Mouse (Mus musculus) testis, postnatal 10 days (tissue): ENCODE data around the gene Olfr282.

Experiments used
- DNase-seq: peaks from one replicate; pipeline ENCODE4 v3.0.0; 2021; ENCODE audit warnings: low spot score

Gene Olfr282

DNA sequence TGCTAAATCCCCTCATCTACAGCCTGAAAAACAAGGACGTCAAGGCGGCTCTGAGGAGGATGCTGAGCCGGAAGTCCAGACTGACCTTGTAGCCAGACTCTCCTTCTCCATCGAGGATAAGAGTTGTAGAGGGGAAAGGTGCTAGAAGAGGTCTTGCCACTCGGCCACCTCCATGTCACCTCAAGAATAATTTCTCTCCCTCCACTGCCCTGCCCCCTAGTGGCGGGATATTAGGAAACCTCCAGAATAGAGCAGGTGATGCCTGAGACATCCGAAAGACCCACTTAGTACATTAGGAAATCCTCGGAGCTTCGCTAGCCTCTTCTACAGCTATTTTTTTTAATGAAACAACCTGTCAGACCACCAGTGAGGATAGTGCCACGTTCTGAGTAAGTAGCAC lies 44.4 kb downstream of the Olfr282 start:
- peak; percentile 82 for DNase-seq

DNA sequence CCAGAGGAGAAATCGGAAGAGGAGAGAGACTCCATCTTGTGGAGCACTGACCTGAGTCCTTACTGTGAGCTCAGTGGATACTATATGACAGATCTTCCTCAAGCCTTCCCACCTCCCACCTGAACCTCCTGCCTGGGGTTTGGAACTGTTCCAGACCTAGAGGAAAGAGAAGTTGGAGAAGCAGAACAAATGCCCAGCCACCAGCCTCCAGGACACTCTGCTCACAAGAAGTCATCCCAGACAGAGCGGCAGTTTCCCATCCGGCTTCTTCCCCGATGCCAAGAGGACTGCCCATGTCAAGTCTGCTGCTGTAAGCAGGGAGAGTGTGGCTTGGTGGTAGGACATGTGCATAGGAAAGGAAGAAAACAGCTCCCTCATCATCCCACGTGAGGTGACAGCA lies 45.3 kb downstream of the Olfr282 start:
- no peak for DNase-seq

DNA sequence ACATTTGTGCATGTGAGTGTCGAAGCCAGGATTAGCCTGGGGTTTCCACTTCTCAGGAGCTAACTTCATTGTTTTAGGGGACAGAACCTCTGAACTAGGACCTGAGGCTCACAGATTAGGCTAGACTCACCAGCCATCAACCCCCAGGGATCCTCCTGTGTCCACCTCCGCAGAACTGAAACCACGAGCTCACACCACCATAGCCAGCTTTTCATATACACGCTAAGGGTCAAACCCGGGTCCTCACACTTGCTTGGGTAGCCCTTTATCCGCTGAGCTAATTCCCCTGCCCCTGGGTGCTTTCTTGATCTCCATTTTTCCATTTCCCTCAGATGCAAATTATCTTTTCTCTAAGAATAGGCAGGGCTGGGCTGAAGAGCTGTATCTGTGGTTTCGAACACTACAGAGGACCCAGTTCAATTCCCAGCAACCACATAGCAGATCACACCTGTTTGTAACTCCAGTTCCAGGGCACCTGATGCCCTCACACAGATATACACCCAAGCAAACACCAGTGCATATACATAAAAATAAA lies 48.6 kb downstream of the Olfr282 start:
- DNase-seq, result no peak

DNA sequence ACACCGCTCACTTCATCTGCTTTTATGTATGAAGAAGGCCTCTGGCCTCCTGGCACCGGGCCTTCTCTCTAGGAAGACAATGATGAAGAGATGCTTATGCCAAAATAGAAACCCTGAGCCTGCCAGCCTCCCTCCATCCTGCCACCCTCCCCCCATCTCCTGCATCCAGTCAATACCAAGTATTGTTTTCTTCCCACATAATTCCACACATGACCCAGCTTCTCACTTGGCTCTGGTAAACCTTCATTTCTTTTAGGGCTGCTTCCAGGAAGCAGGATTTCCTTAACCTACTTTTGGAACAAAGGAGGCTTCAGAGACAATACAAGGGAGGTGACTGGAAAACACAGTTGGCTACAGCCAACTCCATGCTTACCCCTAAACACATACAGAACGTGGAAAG lies 51.7 kb downstream of the Olfr282 start, which contains the start of gene Lalba:
Lalba (minus strand) TSS at position 21 of the 400 bp plus-strand sequence.
- no peak for DNase-seq

DNA sequence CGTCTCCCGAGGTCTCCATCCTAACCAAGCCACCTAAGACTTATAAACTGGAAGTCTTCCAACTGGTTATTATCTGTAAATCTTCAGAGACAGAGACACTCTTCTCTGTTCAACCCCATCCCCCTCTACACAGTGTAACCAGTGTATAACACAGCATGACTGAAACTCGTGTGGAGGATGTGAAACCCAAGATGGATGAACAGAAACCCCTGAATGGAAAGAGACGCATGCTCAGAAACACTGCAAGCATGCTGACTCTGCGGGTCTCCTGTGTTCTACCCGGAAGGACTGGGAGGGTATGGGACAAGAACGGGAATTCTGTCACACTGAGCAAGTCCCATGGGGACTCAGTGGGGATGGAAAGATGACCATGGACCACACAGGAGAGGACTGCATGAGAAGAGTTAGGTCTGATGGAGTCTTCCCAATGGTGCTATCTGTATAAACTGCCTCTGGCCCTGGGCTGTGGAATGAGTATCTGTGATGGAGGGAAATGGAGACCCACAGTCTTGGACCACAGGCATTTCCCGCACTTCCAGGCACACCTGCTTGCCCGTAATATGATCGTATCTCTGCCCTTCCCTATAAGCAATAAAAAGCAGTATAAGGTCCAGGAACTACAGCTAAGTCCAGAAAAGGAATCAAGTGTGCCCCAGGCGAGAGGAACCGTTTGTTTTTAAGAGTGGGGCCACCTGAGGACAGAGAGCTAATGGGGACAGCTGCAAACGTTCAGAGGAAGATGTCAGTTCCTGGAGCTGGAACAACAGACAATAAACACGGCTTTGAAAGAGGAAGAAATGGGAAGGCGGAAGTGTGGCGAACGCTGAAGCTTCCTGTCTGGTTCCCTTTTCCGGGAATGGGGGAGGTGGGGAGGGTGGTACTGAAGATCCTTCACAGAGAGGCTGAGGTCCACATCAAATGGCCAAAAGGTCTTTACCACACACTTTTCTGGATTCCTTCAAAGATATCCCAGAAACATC lies 53.2 kb downstream of the Olfr282 start:
- DNase-seq, result no peak

DNA sequence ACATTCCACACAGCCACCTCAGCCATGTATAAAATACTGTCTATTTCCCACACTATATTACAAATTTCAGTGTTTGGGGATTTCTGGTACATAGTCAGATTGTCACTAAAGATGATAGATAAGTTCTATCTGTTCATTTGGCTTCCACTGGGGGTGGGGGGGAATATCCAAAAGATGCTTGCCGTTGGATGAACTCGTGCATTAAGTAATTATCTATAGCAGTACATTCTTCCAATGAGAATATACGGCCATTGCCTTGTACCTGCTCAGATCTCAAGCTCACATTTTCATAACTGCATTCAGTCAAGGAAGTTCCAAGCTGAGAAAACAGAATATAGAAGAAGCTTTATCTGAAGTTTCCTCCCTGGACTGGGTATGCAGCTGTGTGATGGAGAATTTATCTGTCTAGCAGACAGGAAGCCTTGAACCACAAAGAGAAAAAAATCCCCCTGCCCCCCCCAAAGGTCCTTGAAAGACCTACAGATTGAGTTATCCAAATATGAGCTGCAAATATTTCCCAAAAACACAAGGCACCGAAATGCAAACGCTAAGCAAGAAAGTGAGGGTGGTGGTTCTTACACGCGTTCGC lies 55.5 kb downstream of the Olfr282 start:
- no peak for DNase-seq
